Mouse (Mus musculus) Patski (cell line): ENCODE measurements around the gene Adcy6. TPM values are rescaled to one million over a fixed set of nuclear protein-coding genes. Genes with fewer than 3 reads are reported as not detected.

Experiments
- ATAC-seq: fragments of 100-300 bp; one replicate; pipeline ENCODE4 v1.8.0; 2021
- CTCF ChIA-PET: fragments of 350-600 bp; sonication (Branson Sonifier 250); formaldehyde crosslinking; loops from one replicate; lab custom pipeline; 2022; ENCODE audit warnings: inconsistent platforms; lab: Charles Lee
- POLR2A ChIA-PET: fragments of 350-600 bp; sonication (Branson Sonifier 250); formaldehyde crosslinking; loops from one replicate; lab custom pipeline; 2022; ENCODE audit warnings: antibody characterized with exemption, inconsistent platforms; lab: Charles Lee
- DNase-seq: peaks from one replicate; pipeline ENCODE4 v3.0.0-alpha.2; 2011; ENCODE audit warnings: low read depth, low spot score
- H3K27me3 ChIP-seq: fragments of 371-371 bp; one replicate; pipeline ENCODE4 v1.5.1; 2021
- CTCF ChIP-seq: fragments of 100-300 bp; IDR thresholded peaks from one replicate; pipeline ENCODE4 v1.5.1; 2021
- in situ Hi-C: fragments of 300-500 bp; cut with MboI; formaldehyde crosslinking; loops from 3 replicates; pipeline ENCODE4 v1.11.1; 2018; ENCODE audit warnings: low pct_unique_long_range_greater_than_20kb, mixed read lengths
- polyA plus RNA-seq: library from polyadenylated mRNA; unstranded; gene quantifications from one replicate; pipeline ENCODE4 v1.2.3, GENCODE M21; 2021

Adcy6 gene
- polyA plus RNA-seq, 1 experiment from 2014 or later, result 114 TPM

DNA sequence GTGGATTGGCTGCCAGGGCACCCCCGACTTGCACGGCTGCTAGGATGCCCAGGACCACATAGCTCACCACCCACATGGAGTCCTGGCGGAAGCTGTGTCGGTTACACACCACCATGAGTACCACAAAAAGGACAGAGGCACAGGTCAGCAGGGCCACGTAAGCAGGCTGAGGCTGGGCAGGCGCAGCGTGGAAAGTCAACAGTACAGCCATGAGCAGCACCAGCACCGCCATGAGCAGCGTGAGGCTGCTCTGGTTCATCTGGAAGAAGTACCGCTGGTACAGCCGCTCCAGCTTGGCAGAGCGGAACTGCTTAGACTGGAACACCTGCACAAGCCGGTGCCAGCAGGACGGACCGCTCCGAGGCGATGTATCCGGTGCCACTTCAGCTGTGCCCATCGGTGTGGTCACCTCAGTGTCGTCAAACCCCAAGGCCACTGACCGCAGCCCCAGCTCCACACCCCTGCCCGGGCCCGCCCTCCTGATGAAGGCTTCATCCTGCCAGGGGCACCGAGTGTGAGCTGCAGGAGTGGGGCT is 5.8 kb downstream of the Adcy6 start:
- CTCF ChIA-PET, result interaction anchor here (1.0 to 2.9 kb wide), 3 partner anchors 12 to 28 kb away, joined by 3 to 12 read pairs (median 6); no protein-coding TSS in a partner anchor
- ATAC-seq, result no peak
- H3K27me3 ChIP-seq, result no peaks in the 10 kb centered on the region
- no peak for DNase-seq
- in situ Hi-C loops, result no loop called here
- POLR2A ChIA-PET, result interaction anchor here (1.5 kb wide), 1 partner anchor 12 kb away, joined by 5 read pairs; no protein-coding TSS in a partner anchor
- no peak for TF ChIP-seq CTCF

DNA sequence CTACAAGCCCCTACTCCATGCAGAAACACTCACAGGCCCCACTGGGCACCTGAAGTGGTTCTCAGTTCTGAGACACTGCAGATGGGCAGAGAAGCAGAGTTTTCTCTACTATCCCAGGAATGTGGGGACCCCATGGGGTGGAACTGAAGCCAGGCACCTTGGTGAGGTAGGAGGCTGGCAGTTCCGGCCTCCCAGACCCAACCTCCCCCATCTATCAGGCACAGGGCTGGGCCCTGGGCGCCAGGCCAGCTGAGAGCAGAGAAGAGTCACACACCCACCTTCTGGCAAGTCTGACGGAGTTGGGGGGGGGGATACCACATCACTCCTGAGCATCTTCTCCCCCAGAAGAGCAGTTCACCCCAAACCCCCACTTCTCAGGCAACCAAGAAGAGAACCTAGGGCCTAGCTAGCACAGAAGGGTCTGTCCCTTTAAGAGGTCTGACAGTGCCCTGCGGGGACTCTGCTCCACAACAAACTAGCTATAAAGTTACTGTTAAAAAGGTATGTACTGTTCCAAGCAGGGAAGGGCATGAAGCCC is 6.9 kb downstream of the Adcy6 start:
- ChIA-PET CTCF (interaction anchor here (1.0 to 2.9 kb wide), 4 partner anchors 13 to 29 kb away, joined by 3 to 12 read pairs (median 5); no protein-coding TSS in a partner anchor), POLR2A (no interaction called here)
- TF ChIP-seq CTCF, result no peak
- no peaks in the 10 kb centered on the region for H3K27me3 ChIP-seq
- in situ Hi-C loops, result no loop called here
- DNase-seq (no peak), ATAC-seq (peak; percentile 48)

DNA sequence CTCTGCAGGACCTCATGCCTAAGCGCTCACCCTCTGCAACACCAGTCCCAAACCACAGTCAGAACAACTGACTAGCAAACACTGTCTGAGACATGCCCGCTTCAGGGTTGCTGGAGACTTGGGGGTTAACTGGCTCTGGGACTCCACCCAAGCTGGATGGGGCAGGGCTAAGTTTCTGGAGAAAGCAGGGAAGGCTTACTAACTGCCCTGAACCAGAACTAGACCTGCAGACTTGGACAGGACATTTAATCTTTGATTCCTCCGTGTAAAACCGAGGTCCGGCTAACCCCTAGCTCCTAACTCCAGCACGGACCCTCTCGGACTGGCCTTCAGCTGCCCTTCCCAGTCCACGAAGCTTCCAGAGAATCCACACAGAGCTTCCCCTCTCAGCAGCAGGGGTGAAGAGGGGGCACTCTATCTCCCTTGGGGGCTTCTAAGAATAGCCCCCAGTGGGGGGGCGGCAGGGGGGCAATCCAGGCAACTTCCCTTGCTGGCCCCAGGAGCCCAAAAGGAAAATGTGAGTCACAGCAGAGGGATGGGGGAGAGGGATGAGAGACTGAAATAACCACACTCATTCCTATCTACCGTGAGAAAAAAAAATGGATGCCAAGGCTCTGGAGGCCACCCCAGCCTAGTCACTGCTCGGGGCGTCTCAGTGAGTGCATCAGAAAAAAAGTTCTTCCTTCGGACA is 7.5 kb downstream of the Adcy6 start:
- in situ Hi-C loops, result no loop called here
- no peaks in the 10 kb centered on the region for H3K27me3 ChIP-seq
- ChIA-PET POLR2A (interaction anchor here (0.7 to 1.1 kb wide), 4 partner anchors 10 to 79 kb away, joined by 3 to 5 read pairs (median 4); no protein-coding TSS in a partner anchor), CTCF (interaction anchor here (0.8 to 2.9 kb wide), 3 partner anchors 22 to 30 kb away, joined by 3 to 12 read pairs (median 9); no protein-coding TSS in a partner anchor)
- DNase-seq (peak; percentile 59), ATAC-seq (peak; percentile 51)
- no peak for TF ChIP-seq CTCF

DNA sequence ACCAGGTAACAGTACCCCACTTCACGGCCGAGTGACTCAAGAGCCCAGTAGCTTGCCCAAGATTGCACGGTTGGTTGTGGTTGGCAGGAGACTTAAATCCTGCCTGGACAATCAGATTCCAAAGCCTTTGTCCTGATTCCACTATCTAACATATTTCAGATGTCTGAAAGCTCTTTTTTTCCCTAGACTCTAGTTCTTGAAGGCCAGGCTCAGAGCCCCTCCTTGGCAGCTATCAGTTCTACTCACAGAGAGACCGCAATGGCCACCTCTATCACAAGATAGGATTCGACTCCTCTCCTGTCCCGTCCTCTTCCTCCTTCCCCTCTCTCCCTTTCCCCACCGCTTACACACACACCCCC is 8.1 kb downstream of the Adcy6 start:
- H3K27me3 ChIP-seq, result no peaks in the 10 kb centered on the region
- ChIA-PET CTCF (interaction anchor here (0.8 to 1.7 kb wide), 3 partner anchors 15 to 30 kb away, joined by 3 to 9 read pairs (median 7); no protein-coding TSS in a partner anchor), POLR2A (interaction anchor here (0.7 to 1.1 kb wide), 4 partner anchors 10 to 79 kb away, joined by 3 to 5 read pairs (median 4); no protein-coding TSS in a partner anchor)
- no peak for TF ChIP-seq CTCF
- in situ Hi-C loops, result no loop called here
- ATAC-seq (no peak), DNase-seq (no peak)

DNA sequence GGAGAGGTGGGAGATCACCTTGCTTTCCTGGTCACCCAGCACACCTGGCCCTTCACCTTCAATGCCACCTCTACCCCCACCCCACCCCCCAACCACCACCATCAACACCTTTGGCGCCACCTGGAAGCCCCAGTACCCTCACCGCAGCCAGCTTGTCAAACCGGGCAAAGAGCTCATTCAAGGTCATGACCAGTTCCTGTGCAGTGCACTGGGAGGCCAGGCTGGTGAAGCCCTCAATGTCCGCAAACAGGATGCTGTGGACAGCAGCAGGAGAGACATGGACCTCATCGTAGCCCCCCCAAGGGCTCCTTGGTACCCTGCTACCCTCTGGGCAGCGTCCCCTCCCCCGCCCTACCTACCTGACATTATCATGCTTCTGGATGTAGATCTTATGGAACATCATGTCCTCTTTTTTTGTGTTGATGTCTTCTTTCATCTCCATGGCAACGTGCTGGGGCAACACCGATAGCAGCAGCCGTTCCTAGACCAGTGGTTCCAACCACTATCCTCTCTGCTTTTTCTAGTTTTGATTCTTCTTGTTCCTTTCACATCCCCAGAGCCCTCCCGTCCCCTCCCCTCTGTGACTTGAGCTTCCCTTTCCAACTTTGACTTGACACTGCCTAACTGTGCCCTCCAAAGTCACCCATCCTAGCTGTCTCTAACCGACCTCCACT is 9.7 kb downstream of the Adcy6 start:
- ChIA-PET CTCF (interaction anchor here (1.7 kb wide), 1 partner anchor 17 kb away, joined by 7 read pairs; no protein-coding TSS in a partner anchor), POLR2A (interaction anchor here (1.0 to 1.3 kb wide), 3 partner anchors 10 kb away, joined by 4 read pairs; partner anchors contain the start of gene Adcy6)
- DNase-seq (no peak), ATAC-seq (no peak)
- in situ Hi-C loops, result no loop called here
- no peak for TF ChIP-seq CTCF
- H3K27me3 ChIP-seq, result no peaks in the 10 kb centered on the region

DNA sequence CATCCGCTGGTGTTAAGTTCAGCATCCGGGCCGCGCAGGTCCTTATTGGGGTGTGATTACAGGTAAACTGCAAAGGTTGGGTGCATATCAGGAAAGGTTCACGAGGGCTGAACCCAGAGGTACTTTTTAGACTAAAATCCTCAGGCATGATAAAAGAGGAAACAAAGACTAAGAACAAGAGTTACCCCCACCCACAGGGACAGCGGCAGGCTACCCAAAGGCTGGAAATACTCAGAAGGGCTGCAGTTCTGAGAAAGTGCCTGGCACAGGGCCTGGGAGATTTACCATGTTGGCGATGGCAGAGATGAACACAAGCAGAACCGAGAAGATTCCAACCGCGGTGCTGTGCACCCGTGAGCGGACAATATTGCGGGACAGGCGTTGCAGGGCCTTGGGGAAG is 13.3 kb downstream of the Adcy6 start:
- in situ Hi-C loops, result no loop called here
- no peak for ATAC-seq
- ChIA-PET CTCF (interaction anchor here (0.8 to 1.1 kb wide), 2 partner anchors 8 to 112 kb away, joined by 3 read pairs; partner anchors contain the start of gene Ccdc65), POLR2A (no interaction called here)
- no peaks in the 10 kb centered on the region for H3K27me3 ChIP-seq
- no peak for TF ChIP-seq CTCF
- no peak for DNase-seq

DNA sequence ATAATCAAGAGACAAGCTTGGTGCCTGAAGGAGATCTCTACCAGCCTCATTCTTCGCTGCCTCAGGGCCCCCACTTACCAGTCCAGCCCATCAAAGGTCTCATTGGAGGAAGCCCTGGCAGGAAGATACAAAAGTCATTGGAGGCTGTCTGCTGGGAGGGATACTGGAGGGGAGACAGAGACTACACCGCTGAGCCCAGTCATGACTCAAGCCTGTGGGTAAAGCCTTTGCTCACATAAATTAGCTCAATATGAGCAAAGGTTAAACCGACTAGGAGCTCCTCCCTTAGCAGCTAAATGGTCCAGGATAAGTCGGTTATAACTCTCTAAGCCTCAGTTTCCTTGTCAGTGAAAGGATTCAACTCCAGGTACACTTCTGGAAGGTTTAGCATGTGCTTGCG is 14.8 kb downstream of the Adcy6 start:
- in situ Hi-C loops, result no loop called here
- no peak for TF ChIP-seq CTCF
- POLR2A ChIA-PET, result no interaction called here
- DNase-seq (no peak), ATAC-seq (no peak)
- H3K27me3 ChIP-seq, result no peaks in the 10 kb centered on the region
- CTCF ChIA-PET, result interaction anchor here (1.2 kb wide), 1 partner anchor 14 kb away, joined by 3 read pairs; no protein-coding TSS in a partner anchor

DNA sequence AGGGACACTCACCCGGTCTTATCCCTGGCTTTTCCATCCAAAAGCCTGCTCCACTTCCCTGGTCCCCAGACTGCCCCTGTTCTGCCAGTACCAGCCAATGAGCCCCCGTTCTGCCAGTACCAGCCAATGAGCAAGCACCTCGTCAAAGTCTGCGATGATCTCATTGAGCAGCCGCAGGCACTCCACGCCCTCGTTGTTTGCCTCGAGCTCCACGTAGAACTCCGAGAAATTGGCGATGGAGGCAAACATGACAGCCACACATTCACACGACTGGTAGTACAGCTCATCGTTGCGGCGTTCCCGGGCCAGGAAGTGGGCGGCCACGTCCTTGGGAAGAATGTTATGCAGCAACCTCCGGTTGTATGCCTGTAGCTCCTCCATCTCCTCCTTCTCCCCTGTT is 15.7 kb downstream of the Adcy6 start:
- in situ Hi-C loops, result no loop called here
- POLR2A ChIA-PET, result no interaction called here
- no peak for TF ChIP-seq CTCF
- CTCF ChIA-PET, result no interaction called here
- H3K27me3 ChIP-seq, result no peaks in the 10 kb centered on the region
- no peak for DNase-seq
- ATAC-seq, result no peak

DNA sequence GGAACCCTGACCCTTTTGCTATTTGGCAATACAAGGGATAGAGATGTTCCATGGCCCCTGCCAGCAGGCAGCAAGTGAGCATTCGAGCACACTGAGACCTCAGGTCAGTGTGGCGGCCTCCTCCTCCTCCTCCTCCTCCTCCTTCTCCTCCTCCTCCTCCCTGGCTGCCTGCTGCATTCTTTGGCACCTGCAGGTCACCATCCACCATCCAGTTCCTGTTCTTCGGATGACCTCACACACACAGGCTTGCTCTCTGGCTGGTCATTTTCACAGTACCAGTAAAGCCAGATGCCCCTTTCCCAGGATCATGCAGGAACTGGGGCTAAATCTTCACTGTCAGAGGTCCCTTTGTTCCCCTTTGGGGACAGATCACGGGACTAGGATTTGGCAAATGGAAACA is 18.5 kb downstream of the Adcy6 start:
- no peak for DNase-seq
- in situ Hi-C loops, result no loop called here
- no peak for ATAC-seq
- CTCF ChIA-PET, result interaction anchor here (1.0 to 1.4 kb wide), 2 partner anchors 11 to 25 kb away, joined by 3 read pairs; no protein-coding TSS in a partner anchor
- POLR2A ChIA-PET, result interaction anchor here (0.6 to 1.8 kb wide), 4 partner anchors 8 to 63 kb away, joined by 3 to 5 read pairs (median 4); no protein-coding TSS in a partner anchor
- TF ChIP-seq CTCF, result no peak
- no peaks in the 10 kb centered on the region for H3K27me3 ChIP-seq
